In genomic region chr17:37083327-37083726, GRCm38 (mm10) we compare ENCODE assay signal across 8 mouse cellular contexts. TPM values are rescaled to one million over a fixed set of nuclear protein-coding genes. Genes with fewer than 3 reads are reported as not detected.
DNase-seq lines count a peak whose midpoint lies in the region; ATAC-seq lines count a peak whose summit lies in the region.

No protein-coding gene starts in this region.

- WGBS in embryonic facial prominence, embryonic 10.5 days, result 6% methylated on average over 8 of the region's 8 CpGs
- WGBS in midbrain, embryonic 10.5 days, result 7% methylated on average over 8 of the region's 8 CpGs
- WGBS in stomach, embryonic 14.5 days, result 2% methylated on average over 8 of the region's 8 CpGs

- peak; percentile 73 for ATAC-seq in stomach, embryonic 14.5 days (ENCODE audit: insufficient number of reproducible peaks, insufficient read depth, low FRiP score, low read depth)

- H3K4me1 ChIP-seq in embryonic facial prominence, embryonic 10.5 days, result peaks cover 20% of the 10 kb centered on the region
- peaks cover 21% of the 10 kb centered on the region for H3K4me1 ChIP-seq in midbrain, embryonic 10.5 days
- H3K4me1 ChIP-seq in stomach, embryonic 14.5 days (ENCODE audit: control insufficient read depth, insufficient read depth, low read length), result no peaks in the 10 kb centered on the region; the same call in 1 of the 2 replicates

- no peak overlapping the region for H3K27ac ChIP-seq in embryonic facial prominence, embryonic 10.5 days (replicated peaks)
- no peak overlapping the region for H3K27ac ChIP-seq in midbrain, embryonic 10.5 days (replicated peaks)
- H3K27ac ChIP-seq in stomach, embryonic 14.5 days (ENCODE audit: low read length), result no peak overlapping the region

- H3K36me3 ChIP-seq in embryonic facial prominence, embryonic 10.5 days (replicated peaks), result no peaks in the 10 kb centered on the region
- H3K36me3 ChIP-seq in midbrain, embryonic 10.5 days, result no peaks in the 10 kb centered on the region
- no peaks in the 10 kb centered on the region for H3K36me3 ChIP-seq in stomach, embryonic 14.5 days (ENCODE audit: control insufficient read depth, insufficient read depth, low read length)

- H3K4me3 ChIP-seq in embryonic facial prominence, embryonic 10.5 days, result no peak overlapping the region
- no peak overlapping the region for H3K4me3 ChIP-seq in midbrain, embryonic 10.5 days
- H3K4me3 ChIP-seq in stomach, embryonic 14.5 days (ENCODE audit: low read depth, low read length), result no peak overlapping the region

- intact Hi-C loops in heart, postnatal 10 days (cut with DNase I), result loop anchor here (1.0 kb wide), 1 partner anchor 120 kb away; no protein-coding TSS in a partner anchor

- no peaks in the 10 kb centered on the region for H3K9me3 ChIP-seq in embryonic facial prominence, embryonic 10.5 days
- no peaks in the 10 kb centered on the region for H3K9me3 ChIP-seq in midbrain, embryonic 10.5 days (replicated peaks)
- no peaks in the 10 kb centered on the region for H3K9me3 ChIP-seq in stomach, embryonic 14.5 days (ENCODE audit: control insufficient read depth, low read depth, low read length)

- H3K9ac ChIP-seq in stomach, embryonic 14.5 days (replicated peaks; ENCODE audit: low read depth, low read length), result no peak overlapping the region

- no peaks in the 10 kb centered on the region for H3K27me3 ChIP-seq in embryonic facial prominence, embryonic 10.5 days (replicated peaks; ENCODE audit: low read depth, poor library complexity, severe bottlenecking)
- H3K27me3 ChIP-seq in midbrain, embryonic 10.5 days (ENCODE audit: low read depth, poor library complexity, severe bottlenecking), result no peaks in the 10 kb centered on the region
- H3K27me3 ChIP-seq in stomach, embryonic 14.5 days (ENCODE audit: control insufficient read depth, insufficient read depth, low read length), result no peaks in the 10 kb centered on the region

- DNase-seq in layer of hippocampus, postnatal 10 days (ENCODE audit: low spot score in 2 of 2), result peak; percentile 64 to 73
- DNase-seq in layer of hippocampus, adult 9-10 months (ENCODE audit: low spot score), result no peak
- peak; percentile 37 for DNase-seq in T-cell, adult 2 months (ENCODE audit: low spot score)
- DNase-seq in embryonic facial prominence, embryonic 10.5 days (ENCODE audit: low spot score), result peak; percentile 83
- peak; percentile 45 to 76 for DNase-seq in heart, postnatal 10 days
- peak; percentile 67 to 70 for DNase-seq in kidney, postnatal 4 days
- DNase-seq in midbrain, embryonic 10.5 days (ENCODE audit: low spot score), result peak; percentile 70

- 0 out of 2 replicates have a peak overlapping the region, but pooled peaks have one; percentile 7 for H3K4me2 ChIP-seq in stomach, embryonic 14.5 days (replicated peaks; ENCODE audit: low read depth, low read length)

RNA-seq across cellular contexts. Expression of gene Olfr90, which starts 5.0 kb away (rescaled TPM):
- not detected for total RNA-seq in layer of hippocampus, postnatal 10 days (2021)
- polyA plus RNA-seq in embryonic facial prominence, embryonic 10.5 days (2016; fragmentation: Nextera tagmentation; extraction: Ambion mirVana), result 0.19 TPM in 1 of 2 replicates, not detected in the other
- total RNA-seq in heart, postnatal 10 days (2021), result not detected
- polyA plus RNA-seq in midbrain, embryonic 10.5 days (2016; fragmentation: Nextera tagmentation; extraction: Ambion mirVana), result 0.17 TPM in 1 of 2 replicates, not detected in the other
- not detected in 2 replicates for polyA plus RNA-seq in stomach, embryonic 14.5 days (2014; fragmentation: Nextera tagmentation; extraction: Ambion mirVana)

RNA-seq across cellular contexts. Expression of gene Olfr91, which starts 14.8 kb away (rescaled TPM):
- not detected for total RNA-seq in layer of hippocampus, postnatal 10 days (2021)
- polyA plus RNA-seq in embryonic facial prominence, embryonic 10.5 days (2016; fragmentation: Nextera tagmentation; extraction: Ambion mirVana), result not detected in 2 replicates
- total RNA-seq in heart, postnatal 10 days (2021), result not detected
- not detected in 2 replicates for polyA plus RNA-seq in midbrain, embryonic 10.5 days (2016; fragmentation: Nextera tagmentation; extraction: Ambion mirVana)
- not detected in 2 replicates for polyA plus RNA-seq in stomach, embryonic 14.5 days (2014; fragmentation: Nextera tagmentation; extraction: Ambion mirVana)

RNA-seq across cellular contexts. Expression of gene Olfr92, which starts 36.6 kb away (rescaled TPM):
- not detected for total RNA-seq in layer of hippocampus, postnatal 10 days (2021)
- not detected in 2 replicates for polyA plus RNA-seq in embryonic facial prominence, embryonic 10.5 days (2016; fragmentation: Nextera tagmentation; extraction: Ambion mirVana)
- not detected for total RNA-seq in heart, postnatal 10 days (2021)
- polyA plus RNA-seq in midbrain, embryonic 10.5 days (2016; fragmentation: Nextera tagmentation; extraction: Ambion mirVana), result not detected in 2 replicates
- polyA plus RNA-seq in stomach, embryonic 14.5 days (2014; fragmentation: Nextera tagmentation; extraction: Ambion mirVana), result not detected in 2 replicates

RNA-seq across cellular contexts. Expression of gene Gabbr1, which starts 37.6 kb away (rescaled TPM):
- 100 to 1,000 TPM; 594 to 649 TPM for total RNA-seq in layer of hippocampus, postnatal 10 days (2021)
- polyA plus RNA-seq in embryonic facial prominence, embryonic 10.5 days (2016; fragmentation: Nextera tagmentation; extraction: Ambion mirVana), result 7.0 and 9.4 TPM in 2 replicates
- total RNA-seq in heart, postnatal 10 days (2021), result 10 to 100 TPM; 14.0 to 17.2 TPM
- 7.9 and 12.2 TPM in 2 replicates for polyA plus RNA-seq in midbrain, embryonic 10.5 days (2016; fragmentation: Nextera tagmentation; extraction: Ambion mirVana)
- 14.2 and 15.8 TPM in 2 replicates for polyA plus RNA-seq in stomach, embryonic 14.5 days (2014; fragmentation: Nextera tagmentation; extraction: Ambion mirVana)
